Mouse (Mus musculus): Measurements from ENCODE around the gene Lyrm4. TPM values are rescaled to one million over a fixed set of nuclear protein-coding genes. Genes with fewer than 3 reads are reported as not detected.
A peak's percentile ranks its signal among the peaks of the same experiment; 100 is the strongest.

Lyrm4 gene
- 1.3 and 2.6 TPM in 2 replicates for polyA plus RNA-seq (2012; rRNA removed)

DNA sequence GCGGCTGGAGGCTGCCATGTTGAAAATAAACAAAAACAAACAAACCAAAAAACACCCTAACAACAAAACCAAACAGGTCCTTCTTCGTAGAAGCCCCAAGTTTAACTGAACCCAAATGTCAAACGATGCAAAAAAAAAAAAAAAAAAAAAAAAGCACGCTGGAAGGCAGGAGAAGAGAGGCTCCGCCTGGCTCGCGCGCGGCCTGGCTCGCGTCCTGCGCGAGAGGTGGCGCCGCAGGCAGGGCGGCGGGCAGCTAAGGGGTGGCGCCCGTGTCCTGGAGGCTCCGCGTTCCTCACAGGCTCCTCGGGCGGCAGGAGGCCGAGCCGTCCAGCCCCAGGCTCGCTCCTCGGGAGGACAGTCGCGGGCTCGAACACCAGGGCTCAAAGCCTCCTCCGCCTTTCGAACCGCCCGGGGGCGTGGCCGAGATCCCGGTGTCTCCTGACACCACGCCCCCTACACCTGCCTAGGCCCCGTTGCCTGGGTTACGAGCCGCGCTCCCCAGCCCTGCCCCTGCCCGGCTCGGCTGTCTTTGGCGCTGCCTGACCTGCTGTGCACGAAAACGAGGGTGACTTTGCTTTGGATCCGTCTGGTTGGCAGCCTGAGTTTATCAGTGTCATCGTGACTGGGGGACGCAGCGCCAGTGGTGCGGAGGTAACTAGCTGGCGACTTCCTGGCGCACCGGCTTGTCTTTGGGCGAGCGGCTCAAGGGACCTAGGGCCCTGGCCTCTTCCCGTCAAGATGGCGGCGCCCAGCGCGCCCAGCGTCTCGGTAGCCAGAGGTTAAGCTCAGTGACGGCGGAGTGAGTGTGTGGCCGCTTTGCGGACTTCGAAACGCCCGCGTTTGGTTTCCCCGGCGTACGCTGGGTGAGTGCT, at the start of gene Lyrm4, which contains the start of gene Fars2:
Lyrm4 (minus strand) TSS at position 384 of the 872 bp plus-strand sequence.
Fars2 (plus strand) TSS at position 270 of the 872 bp plus-strand sequence.
- WGBS, result under 1% methylated on average over 75 of the region's 75 CpGs

GRCm38 (mm10) chr13:36163898-36164297, 46.6 kb upstream of the Lyrm4 start:
- Histone ChIP-seq H3K4me3 (ENCODE audit: low read depth, low read length) (no peak overlapping the region), H3K36me3 (ENCODE audit: control insufficient read depth, insufficient read depth, low read length) (no peaks in the 10 kb centered on the region), H3K27me3 (ENCODE audit: control insufficient read depth, insufficient read depth, low read length) (no peaks in the 10 kb centered on the region), H3K4me1 (ENCODE audit: control insufficient read depth, insufficient read depth, insufficient read length, low read length) (no peaks in the 10 kb centered on the region), H3K27ac (ENCODE audit: insufficient read depth, low read depth, low read length) (no peak overlapping the region)
- WGBS, result 67% methylated on average over 1 of the region's 1 CpGs
- TF ChIP-seq POLR2A (IDR thresholded peaks at IDR 0.05; ENCODE audit: low read depth, low read length), result no peak
- no peak for TF ChIP-seq CTCF (IDR thresholded peaks at IDR 0.05; ENCODE audit: extremely low read depth, insufficient read length, insufficient replicate concordance, low read depth, low read length)

More for the DNA sequence above, at the start of gene Lyrm4, which contains the start of gene Fars2:
- Histone ChIP-seq H3K4me3 (ENCODE audit: low read depth, low read length) (peak within 1 kb of the TSS; percentile 84), H3K27me3 (ENCODE audit: control insufficient read depth, insufficient read depth, low read length) (no peaks in the 10 kb centered on the region), H3K27ac (ENCODE audit: insufficient read depth, low read depth, low read length) (peak within 1 kb of the TSS; percentile 98), H3K36me3 (ENCODE audit: control insufficient read depth, insufficient read depth, low read length) (no peaks in the 10 kb centered on the region), H3K4me1 (ENCODE audit: control insufficient read depth, insufficient read depth, insufficient read length, low read length) (no peaks in the 10 kb centered on the region)
- peak; percentile 65 for TF ChIP-seq POLR2A (IDR thresholded peaks at IDR 0.05; ENCODE audit: low read depth, low read length)
- no peak for TF ChIP-seq CTCF (IDR thresholded peaks at IDR 0.05; ENCODE audit: extremely low read depth, insufficient read length, insufficient replicate concordance, low read depth, low read length)

- no peaks in the 10 kb centered on the region for H3K27me3 ChIP-seq (ENCODE audit: control insufficient read depth, insufficient read depth, low read length)
- no peaks in the 10 kb centered on the region for H3K4me1 ChIP-seq (ENCODE audit: control insufficient read depth, insufficient read depth, insufficient read length, low read length)
- TF ChIP-seq CTCF (IDR thresholded peaks at IDR 0.05; ENCODE audit: extremely low read depth, insufficient read length, insufficient replicate concordance, low read depth, low read length) (no peak), POLR2A (IDR thresholded peaks at IDR 0.05; ENCODE audit: low read depth, low read length) (no peak)
- 78% methylated on average over 5 of the region's 5 CpGs for WGBS
- no peak overlapping the region for H3K27ac ChIP-seq (ENCODE audit: insufficient read depth, low read depth, low read length)
- no peak overlapping the region for H3K4me3 ChIP-seq (ENCODE audit: low read depth, low read length)
- H3K36me3 ChIP-seq (ENCODE audit: control insufficient read depth, insufficient read depth, low read length), result no peaks in the 10 kb centered on the region
Observed at GRCm38 (mm10) chr13:36163411-36163810, 46.1 kb upstream of the Lyrm4 start.

DNA sequence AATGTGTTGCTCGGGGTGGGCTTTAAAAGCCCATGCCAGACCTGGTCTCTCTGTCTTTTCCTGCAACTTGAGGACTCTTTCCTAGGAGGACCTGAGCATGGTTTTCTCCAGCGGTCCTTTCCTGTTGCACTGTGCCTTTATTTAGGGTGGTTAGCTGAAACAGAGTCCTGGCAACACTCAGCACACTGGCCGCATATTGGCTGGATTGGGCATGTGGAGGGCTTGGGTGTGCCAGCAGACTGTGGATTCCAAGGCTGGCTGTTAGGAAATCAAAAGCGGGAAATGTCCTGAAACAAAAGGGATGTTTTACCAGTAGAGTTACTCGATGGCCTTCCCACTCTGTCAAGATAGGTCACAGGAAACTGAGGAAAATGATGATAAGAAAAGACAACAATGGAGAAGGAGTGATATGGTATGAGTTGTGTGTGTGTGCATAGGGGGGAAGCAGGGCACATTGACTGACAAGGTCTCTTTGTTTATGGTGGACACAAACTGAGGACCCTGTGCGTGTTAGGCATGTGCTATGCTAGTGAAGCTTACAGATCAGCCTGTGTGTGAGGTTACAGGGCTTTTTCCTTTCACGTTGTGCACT, 39.1 kb upstream of the Lyrm4 start:
- TF ChIP-seq CTCF (IDR thresholded peaks at IDR 0.05; ENCODE audit: extremely low read depth, insufficient read length, insufficient replicate concordance, low read depth, low read length), result no peak
- TF ChIP-seq POLR2A (IDR thresholded peaks at IDR 0.05; ENCODE audit: low read depth, low read length), result no peak
- no peaks in the 10 kb centered on the region for H3K27me3 ChIP-seq (ENCODE audit: control insufficient read depth, insufficient read depth, low read length)
- no peak overlapping the region for H3K27ac ChIP-seq (ENCODE audit: insufficient read depth, low read depth, low read length)
- no peaks in the 10 kb centered on the region for H3K4me1 ChIP-seq (ENCODE audit: control insufficient read depth, insufficient read depth, insufficient read length, low read length)
- 87% methylated on average over 7 of the region's 7 CpGs for WGBS
- H3K36me3 ChIP-seq (ENCODE audit: control insufficient read depth, insufficient read depth, low read length), result no peaks in the 10 kb centered on the region; the same call in 1 of the 2 replicates
- H3K4me3 ChIP-seq (ENCODE audit: low read depth, low read length), result no peak overlapping the region

GRCm38 (mm10) chr13:36152728-36153498, 35.6 kb upstream of the Lyrm4 start:
- TF ChIP-seq CTCF (IDR thresholded peaks at IDR 0.05; ENCODE audit: extremely low read depth, insufficient read length, insufficient replicate concordance, low read depth, low read length) (no peak), POLR2A (IDR thresholded peaks at IDR 0.05; ENCODE audit: low read depth, low read length) (no peak)
- Histone ChIP-seq H3K27me3 (ENCODE audit: control insufficient read depth, insufficient read depth, low read length) (no peaks in the 10 kb centered on the region), H3K4me1 (ENCODE audit: control insufficient read depth, insufficient read depth, insufficient read length, low read length) (peaks cover 8% of the 10 kb centered on the region; the same call in 1 of the 2 replicates), H3K36me3 (ENCODE audit: control insufficient read depth, insufficient read depth, low read length) (no peaks in the 10 kb centered on the region; the same call in 1 of the 2 replicates), H3K4me3 (ENCODE audit: low read depth, low read length) (no peak overlapping the region), H3K27ac (ENCODE audit: insufficient read depth, low read depth, low read length) (no peak overlapping the region)
- 73% methylated on average over 5 of the region's 5 CpGs for WGBS

DNA sequence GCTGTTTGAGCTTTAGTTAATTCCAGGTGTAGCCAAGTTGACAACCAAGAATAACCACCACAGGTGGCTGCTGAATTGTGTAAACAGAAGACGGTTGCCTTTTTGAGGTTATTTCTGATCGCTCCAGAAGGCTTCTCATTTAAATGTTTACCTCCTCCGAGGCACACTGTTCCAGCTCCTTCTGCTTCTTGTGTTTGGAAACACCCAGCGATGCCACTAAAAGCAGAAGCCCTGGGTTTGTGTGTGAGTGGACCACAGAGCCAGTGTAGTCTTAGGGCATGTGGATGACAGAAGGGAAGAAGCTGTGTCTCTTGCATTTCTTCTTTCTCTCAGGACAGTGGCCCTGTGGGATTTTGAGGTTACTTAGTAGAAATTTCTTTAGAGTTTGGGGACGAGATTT, 32.9 kb upstream of the Lyrm4 start:
- H3K4me1 ChIP-seq (ENCODE audit: control insufficient read depth, insufficient read depth, insufficient read length, low read length), result peaks cover 10% of the 10 kb centered on the region; the same call in 1 of the 2 replicates
- H3K27me3 ChIP-seq (ENCODE audit: control insufficient read depth, insufficient read depth, low read length), result no peaks in the 10 kb centered on the region
- H3K27ac ChIP-seq (ENCODE audit: insufficient read depth, low read depth, low read length), result no peak overlapping the region
- WGBS, result 35% methylated on average over 5 of the region's 5 CpGs
- no peaks in the 10 kb centered on the region for H3K36me3 ChIP-seq (ENCODE audit: control insufficient read depth, insufficient read depth, low read length)
- no peak overlapping the region for H3K4me3 ChIP-seq (ENCODE audit: low read depth, low read length)
- no peak for TF ChIP-seq CTCF (IDR thresholded peaks at IDR 0.05; ENCODE audit: extremely low read depth, insufficient read length, insufficient replicate concordance, low read depth, low read length)
